Mouse (Mus musculus): ENCODE results near the gene Tecta.

DNA sequence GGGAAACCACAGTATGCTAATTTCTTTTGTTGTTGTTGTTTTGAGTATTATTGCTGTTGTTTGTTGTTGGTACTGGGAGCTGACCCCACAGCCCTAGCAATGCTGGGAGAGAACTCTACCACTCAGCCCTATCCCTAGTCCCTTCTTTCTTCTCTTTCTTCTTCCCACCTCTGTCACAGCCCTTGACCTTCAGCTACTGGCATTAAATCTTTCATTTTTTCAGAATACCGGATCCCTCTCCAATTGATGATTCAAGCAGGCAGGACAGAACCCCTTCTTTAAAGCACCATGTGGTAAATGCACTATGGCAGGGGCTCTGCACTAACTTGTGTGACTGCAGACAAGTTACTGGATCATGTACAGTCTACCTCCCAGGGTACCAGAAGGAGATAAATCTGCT, 63.2 kb downstream of the Tecta start:
- no peak for TF ChIP-seq HCFC1 (IDR thresholded peaks at IDR 0.05; ENCODE audit: borderline replicate concordance, insufficient read depth, low read length)
- no peak for TF ChIP-seq CHD2 (IDR thresholded peaks at IDR 0.05; ENCODE audit: low read depth, low read length)
- no peak for TF ChIP-seq ZNF384 (IDR thresholded peaks at IDR 0.05; ENCODE audit: low read depth, low read length)
- TF ChIP-seq ZC3H11A (IDR thresholded peaks at IDR 0.05; ENCODE audit: borderline replicate concordance, low read depth, low read length), result no peak
